Mouse (Mus musculus): ENCODE measurements at regions not wholly inside any gene's neighbourhood (a gene's known extent, or its start where the extent isn't known, plus 50 kb on each side); places are given as distances from the start of the nearest gene placed in this dataset.

- no peak for DNase-seq (ENCODE audit: low read depth, low spot score)
Observed at GRCm38 (mm10) chr7:53854077-53854476, 981.2 kb upstream of the Luzp2 start.

- peak; percentile 9 for DNase-seq (ENCODE audit: low read depth, low spot score)
Observed at GRCm38 (mm10) chr7:53872480-53873200, 962.7 kb upstream of the Luzp2 start.

- DNase-seq (ENCODE audit: low read depth, low spot score) = no peak
Observed at GRCm38 (mm10) chr7:53912992-53913391, 922.3 kb upstream of the Luzp2 start.

GRCm38 (mm10) chr7:53955654-53956053, 879.6 kb upstream of the Luzp2 start:
- DNase-seq (ENCODE audit: low read depth, low spot score) = no peak

GRCm38 (mm10) chr7:53975480-53975879, 859.8 kb upstream of the Luzp2 start:
- no peak for DNase-seq (ENCODE audit: low read depth, low spot score)

GRCm38 (mm10) chr7:53995983-53996382, 839.3 kb upstream of the Luzp2 start:
- no peak for DNase-seq (ENCODE audit: low read depth, low spot score)

GRCm38 (mm10) chr7:54008684-54009083, 826.6 kb upstream of the Luzp2 start:
- no peak for DNase-seq (ENCODE audit: low read depth, low spot score)

All from R1 (cell line).